Comparison of ENCODE assay signal across 17 mouse cellular contexts in genomic region chr11:69476802-69477201, GRCm38 (mm10).
DNase-seq lines count a peak whose midpoint lies in the region; ATAC-seq and TF ChIP-seq lines count a peak whose summit lies in the region.
"Had no signal": no experiment of that assay in that cellular context is flagged by ENCODE, and none has a peak within 500 bp of the region (broad histone marks: within the 10 kb centered on the region; RNA-seq: fewer than 3 reads in every experiment).

No protein-coding gene starts in this region.

- no peaks in the 10 kb centered on the region for H3K4me1 ChIP-seq in intestine, postnatal 0 days (replicated peaks; ENCODE audit: control insufficient read depth, insufficient read depth, low read length)
- no peaks in the 10 kb centered on the region for H3K4me1 ChIP-seq in lung, embryonic 16.5 days (replicated peaks; ENCODE audit: control insufficient read depth, insufficient read depth, low read length)
- H3K4me1 ChIP-seq in liver, postnatal 0 days (ENCODE audit: insufficient read depth) = no peaks in the 10 kb centered on the region
- H3K4me1 ChIP-seq: forebrain, embryonic 13.5 days; hindbrain, embryonic 12.5 days had no signal

- no peak for TF ChIP-seq EP300 in liver, postnatal 0 days (IDR thresholded peaks at IDR 0.05; ENCODE audit: low read depth)

- no peak overlapping the region for H3K4me3 ChIP-seq in intestine, postnatal 0 days (ENCODE audit: low read depth, low read length)
- no peak overlapping the region for H3K4me3 ChIP-seq in lung, embryonic 16.5 days (ENCODE audit: low read length)
- H3K4me3 ChIP-seq in liver, postnatal 0 days (ENCODE audit: low read depth, low read length) = no peak overlapping the region
- no peak overlapping the region for H3K4me3 ChIP-seq in layer of hippocampus, adult 2 months
- H3K4me3 ChIP-seq: embryonic facial prominence, embryonic 10.5 days; forebrain, embryonic 13.5 days; heart, embryonic 12.5 days; hindbrain, embryonic 12.5 days had no signal

- 68% methylated on average over 10 of the region's 10 CpGs for WGBS in intestine, postnatal 0 days
- 76% methylated on average over 10 of the region's 10 CpGs for WGBS in lung, embryonic 16.5 days
- 81% methylated on average over 10 of the region's 10 CpGs for WGBS in liver, postnatal 0 days (ENCODE audit: insufficient replicate concordance)

- no peaks in the 10 kb centered on the region for H3K27me3 ChIP-seq in intestine, postnatal 0 days (replicated peaks; ENCODE audit: control insufficient read depth, insufficient read depth, low read length)
- no peaks in the 10 kb centered on the region for H3K27me3 ChIP-seq in lung, embryonic 16.5 days (ENCODE audit: control insufficient read depth, insufficient read depth, low read depth, low read length)
- no peaks in the 10 kb centered on the region for H3K27me3 ChIP-seq in liver, postnatal 0 days (ENCODE audit: insufficient read depth, low read length)
- H3K27me3 ChIP-seq: forebrain, embryonic 13.5 days; hindbrain, embryonic 12.5 days; Patski had no signal

- H3K9me3 ChIP-seq in intestine, postnatal 0 days (ENCODE audit: control insufficient read depth) = no peaks in the 10 kb centered on the region
- no peaks in the 10 kb centered on the region for H3K9me3 ChIP-seq in lung, embryonic 16.5 days (ENCODE audit: control insufficient read depth, low read length)
- H3K9me3 ChIP-seq in liver, postnatal 0 days (ENCODE audit: low read length) = no peaks in the 10 kb centered on the region
- H3K9me3 ChIP-seq: embryonic facial prominence, embryonic 10.5 days; forebrain, embryonic 13.5 days; heart, embryonic 12.5 days; hindbrain, embryonic 12.5 days had no signal

- H3K36me3 ChIP-seq in intestine, postnatal 0 days (ENCODE audit: control insufficient read depth, insufficient read depth) = no peaks in the 10 kb centered on the region
- H3K36me3 ChIP-seq in lung, embryonic 16.5 days (ENCODE audit: control insufficient read depth, insufficient read depth, low read length) = no peaks in the 10 kb centered on the region
- no peaks in the 10 kb centered on the region for H3K36me3 ChIP-seq in liver, postnatal 0 days (replicated peaks; ENCODE audit: insufficient read depth, low read length)
- H3K36me3 ChIP-seq: embryonic facial prominence, embryonic 10.5 days; heart, embryonic 12.5 days; hindbrain, embryonic 12.5 days had no signal

- H3K27ac ChIP-seq in intestine, postnatal 0 days (ENCODE audit: low read depth, low read length) = no peak overlapping the region
- H3K27ac ChIP-seq in lung, embryonic 16.5 days (ENCODE audit: low read length) = no peak overlapping the region; the same call in 1 of the 2 replicates
- H3K27ac ChIP-seq in liver, postnatal 0 days (ENCODE audit: low read depth) = no peak overlapping the region
- H3K27ac ChIP-seq in layer of hippocampus, adult 2 months = no peak overlapping the region
- H3K27ac ChIP-seq: embryonic facial prominence, embryonic 10.5 days; forebrain, embryonic 13.5 days; hindbrain, embryonic 12.5 days had no signal

- TF ChIP-seq CTCF in intestine, postnatal 0 days (IDR thresholded peaks at IDR 0.05; ENCODE audit: low read depth) = no peak
- no peak for TF ChIP-seq CTCF in liver, postnatal 0 days (IDR thresholded peaks at IDR 0.05; ENCODE audit: low read depth)
- no peak for TF ChIP-seq CTCF in layer of hippocampus, adult 2 months (conservative IDR thresholded peaks at IDR 0.05)

- no peak overlapping the region for H3K4me2 ChIP-seq in intestine, postnatal 0 days (replicated peaks; ENCODE audit: low read depth)
- no peak overlapping the region for H3K4me2 ChIP-seq in lung, embryonic 16.5 days (ENCODE audit: low read depth, low read length)
- H3K4me2 ChIP-seq in liver, postnatal 0 days (ENCODE audit: low read depth, low read length) = no peak overlapping the region
- H3K4me2 ChIP-seq: forebrain, embryonic 13.5 days; heart, embryonic 12.5 days; hindbrain, embryonic 12.5 days had no signal

- DNase-seq in lung, postnatal 25 days (ENCODE audit: low spot score) = peak; percentile 72
- no peak for DNase-seq in liver, postnatal 0 days
- no peak for DNase-seq in layer of hippocampus, adult 2 months (ENCODE audit: low spot score in 2 of 2)
- DNase-seq: adrenal gland, postnatal 25 days; cerebellum, adult 18-20 months; cerebellum, postnatal 10 days; forebrain, postnatal 0 days; gastrocnemius, postnatal 14 days had no signal

- H3K9ac ChIP-seq in intestine, postnatal 0 days (ENCODE audit: low read depth, low read length) = no peak overlapping the region
- H3K9ac ChIP-seq in lung, embryonic 16.5 days (ENCODE audit: low read length) = no peak overlapping the region
- no peak overlapping the region for H3K9ac ChIP-seq in liver, postnatal 0 days (replicated peaks)
- H3K9ac ChIP-seq: forebrain, embryonic 13.5 days; forebrain, postnatal 0 days; heart, embryonic 12.5 days; hindbrain, embryonic 12.5 days had no signal

- ATAC-seq in intestine, postnatal 0 days = 0 out of 2 replicates have a peak, but pooled peaks have one; percentile 12
- ATAC-seq in lung, embryonic 16.5 days (ENCODE audit: low read depth) = peak; percentile 64; the same call in 1 of the 2 replicates
- ATAC-seq in liver, postnatal 0 days = no peak
- ATAC-seq in megakaryocyte, adult 5-6 weeks (ENCODE audit: poor library complexity, severe bottlenecking) = no peak
- ATAC-seq: activated CD4-positive, CD25-positive, alpha-beta regulatory T cell, adult 4 months; forebrain, embryonic 13.5 days; forebrain, postnatal 0 days; Patski had no signal

Comparison
In these comparisons a context has a peak if more than half of its experiments do, and no peak if none do; other contexts are left out.
1. ATAC-seq: peak in intestine, postnatal 0 days (single experiment) and lung, embryonic 16.5 days (single experiment); none in liver, postnatal 0 days (single experiment) and megakaryocyte, adult 5-6 weeks (single experiment).